Mouse (Mus musculus): Measurements from ENCODE around the gene Pvrig.
"Not testable (repeated sequence)": the region's sequence is repeated elsewhere in the genome, so short reads cannot be mapped to it uniquely, and the experiment has no call there.

The Pvrig gene

DNA sequence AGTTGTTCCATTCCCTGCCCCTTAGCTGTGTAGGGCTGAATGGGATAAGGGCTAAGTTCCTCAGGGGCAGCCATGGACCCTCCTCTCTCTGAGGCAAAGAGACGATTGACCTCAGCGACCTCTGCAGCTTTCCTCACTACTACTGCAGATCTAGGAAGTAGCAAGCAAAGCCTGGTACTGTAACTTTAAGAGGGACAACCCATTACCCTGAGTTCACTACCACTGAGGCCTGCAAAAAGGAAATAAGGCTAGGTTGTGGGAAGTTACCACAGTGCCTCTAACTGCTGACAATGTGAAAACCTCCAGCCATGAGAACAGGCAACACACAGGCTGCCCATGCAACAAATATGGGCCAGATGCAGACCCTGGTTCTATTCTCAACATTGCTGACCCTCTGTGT lies at the start of gene Pvrig:
TSS of gene Pvrig (plus strand) at position 301 of the 400 bp plus-strand sequence.
- DNase-seq (ENCODE audit: low read depth, low spot score), result no peak

GRCm38 (mm10) chr5:138294158-138294557 lies 47.6 kb upstream of the Pvrig start:
- no peak for DNase-seq (ENCODE audit: low read depth, low spot score)

- DNase-seq (ENCODE audit: low read depth, low spot score), result no peak
Observed at GRCm38 (mm10) chr5:138299613-138300012, 42.1 kb upstream of the Pvrig start.

- DNase-seq (ENCODE audit: low read depth, low spot score), result no peak
Observed at GRCm38 (mm10) chr5:138312795-138313194, 29.0 kb upstream of the Pvrig start.

DNA sequence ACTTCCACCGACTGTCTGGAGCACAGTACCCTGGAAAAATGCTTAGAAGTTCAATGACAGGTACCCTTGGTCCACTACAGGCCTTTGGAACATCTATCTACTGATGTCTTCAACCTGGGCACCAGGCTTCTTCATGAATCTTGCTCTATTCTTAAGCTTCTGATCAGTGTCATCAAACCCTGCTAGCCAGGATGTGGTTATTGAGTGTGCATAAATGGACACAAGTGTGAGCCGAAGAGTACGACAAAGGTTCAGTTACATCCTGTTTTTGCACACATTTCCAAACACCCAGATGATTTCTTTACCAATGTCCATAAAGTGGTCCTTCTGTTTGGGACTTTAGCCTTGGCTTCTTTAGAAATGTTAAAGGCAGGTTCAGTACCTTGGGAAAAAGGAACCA lies 1.5 kb downstream of the Pvrig start:
- DNase-seq (ENCODE audit: low read depth, low spot score), result no peak

DNA sequence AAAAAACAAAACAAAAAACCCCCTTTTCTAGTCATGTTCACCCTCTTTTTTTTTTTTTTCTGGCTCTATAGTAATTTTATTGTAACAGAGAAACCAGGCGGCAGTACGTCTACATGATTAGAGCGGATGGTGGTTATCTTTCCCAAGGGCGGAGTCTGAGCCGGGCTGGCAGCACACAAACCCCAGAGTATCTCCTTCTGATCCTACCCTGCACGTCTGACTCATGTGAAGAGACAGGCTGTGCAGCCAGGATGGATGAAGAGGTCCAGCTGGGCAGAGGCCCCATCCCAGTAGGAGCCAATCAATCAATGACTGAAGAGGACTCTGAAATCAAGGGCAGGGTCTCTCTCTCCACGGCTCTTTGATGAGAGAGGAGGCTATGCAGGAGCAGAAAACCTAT lies 21.4 kb downstream of the Pvrig start:
- DNase-seq (ENCODE audit: low read depth, low spot score), result not testable (repeated sequence)

- DNase-seq (ENCODE audit: low read depth, low spot score), result not testable (repeated sequence)
Observed at GRCm38 (mm10) chr5:138365347-138365746, 23.6 kb downstream of the Pvrig start.

Measured in telencephalon, adult 2 months (tissue).